Mouse (Mus musculus): ENCODE measurements at regions not wholly inside any gene's neighbourhood (a gene's known extent, or its start where the extent isn't known, plus 50 kb on each side); places are given as distances from the start of the nearest gene placed in this dataset.

DNA sequence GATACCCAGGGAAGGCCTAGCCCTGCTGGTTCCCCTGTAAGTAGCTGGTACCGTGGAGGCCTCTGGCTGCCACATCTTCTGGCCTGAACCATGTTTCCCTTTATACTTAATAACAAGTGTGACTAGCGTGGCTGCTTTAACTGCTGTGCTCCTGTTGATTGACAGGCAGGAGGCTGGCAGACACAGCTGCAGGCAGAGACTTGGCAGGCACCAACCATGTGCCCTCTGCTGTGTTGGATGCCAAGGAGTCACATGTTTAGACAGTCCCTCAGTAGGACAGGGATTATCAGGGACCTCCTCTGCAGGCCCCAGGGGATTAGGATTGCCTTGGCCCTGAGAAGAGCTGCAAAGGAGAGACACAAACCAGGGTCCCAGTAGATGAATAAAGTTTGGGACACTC is 53.6 kb upstream of the Plet1 start:
- Histone ChIP-seq H3K4me1 (ENCODE audit: control insufficient read depth, insufficient read depth, low read length) (no peaks in the 10 kb centered on the region), H3K36me3 (ENCODE audit: control insufficient read depth, insufficient read depth, low read length) (no peaks in the 10 kb centered on the region), H3K27ac (ENCODE audit: low read length) (no peak overlapping the region), H3K9ac (ENCODE audit: low read length) (no peak overlapping the region), H3K27me3 (ENCODE audit: control insufficient read depth, insufficient read depth, low read length) (no peaks in the 10 kb centered on the region), H3K9me3 (replicated peaks; ENCODE audit: control insufficient read depth, low read length) (no peaks in the 10 kb centered on the region), H3K4me3 (replicated peaks; ENCODE audit: low read length) (no peak overlapping the region), H3K4me2 (ENCODE audit: low read depth, low read length) (no peak overlapping the region)
- ATAC-seq (ENCODE audit: insufficient read depth, low FRiP score): no peak
- WGBS: 92% methylated on average over 2 of the region's 2 CpGs

DNA sequence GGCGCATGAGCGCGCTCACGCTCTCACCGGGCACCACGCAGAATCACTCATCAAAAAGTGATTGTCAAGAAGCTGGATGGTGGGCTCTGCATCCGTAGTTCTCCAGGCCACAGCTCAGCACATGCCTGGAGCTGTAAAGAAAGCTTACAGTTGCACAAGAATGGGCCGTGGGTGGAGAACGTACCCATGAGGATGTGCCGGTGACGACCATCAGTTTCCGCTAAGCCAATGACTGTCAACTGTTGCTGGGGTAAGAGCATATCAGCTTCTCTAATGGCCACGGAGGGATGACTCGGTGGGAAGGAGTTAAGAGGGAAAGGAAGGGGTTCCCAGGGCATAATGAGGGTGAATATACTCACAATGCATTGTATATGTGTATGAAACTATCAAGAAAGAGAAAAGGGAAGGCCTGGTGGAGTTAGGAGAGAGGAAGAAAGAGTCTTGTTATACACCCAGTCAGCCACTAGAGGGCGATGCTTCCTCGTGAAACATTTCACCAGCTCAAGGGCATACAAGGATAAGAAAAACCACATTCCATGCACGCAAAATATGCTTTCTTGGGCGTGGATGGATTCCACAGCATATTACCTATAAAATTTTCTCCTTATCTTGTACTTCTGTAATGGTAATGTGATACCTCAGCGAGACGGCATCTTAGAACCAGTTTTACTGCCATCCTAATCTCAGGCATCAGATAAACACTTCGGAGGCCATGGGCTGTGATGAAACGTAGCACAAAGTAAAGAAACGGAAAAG is 50.4 kb upstream of the Plet1 start:
- Histone ChIP-seq H3K4me1 (ENCODE audit: control insufficient read depth, insufficient read depth, low read length) (no peaks in the 10 kb centered on the region), H3K27me3 (ENCODE audit: control insufficient read depth, insufficient read depth, low read length) (no peaks in the 10 kb centered on the region), H3K9ac (ENCODE audit: low read length) (no peak overlapping the region), H3K27ac (ENCODE audit: low read length) (no peak overlapping the region), H3K4me3 (replicated peaks; ENCODE audit: low read length) (no peak overlapping the region; the same call in 1 of the 2 replicates), H3K36me3 (ENCODE audit: control insufficient read depth, insufficient read depth, low read length) (no peaks in the 10 kb centered on the region), H3K4me2 (ENCODE audit: low read depth, low read length) (peak overlapping the region; percentile 33; the same call in 1 of the 2 replicates), H3K9me3 (replicated peaks; ENCODE audit: control insufficient read depth, low read length) (no peaks in the 10 kb centered on the region)
- 50% methylated on average over 23 of the region's 23 CpGs for WGBS
- ATAC-seq (ENCODE audit: insufficient read depth, low FRiP score): peak; percentile 51; the same call in 1 of the 2 replicates
